Mouse (Mus musculus) stomach, embryonic 16.5 days (tissue): ENCODE data around the gene Reep1. TPM values are rescaled to one million over a fixed set of nuclear protein-coding genes. Genes with fewer than 3 reads are reported as not detected.

Experiments
- ATAC-seq: fragments of 200-750 bp; cut with Nextera tagmentation; 2 replicates; pipeline ENCODE4 v1.8.0; 2017; ENCODE audit warnings: moderate number of reproducible peaks, moderate TSS enrichment; ENCODE audit not compliant: insufficient read depth, low FRiP score
- H3K27ac ChIP-seq: fragments of 300-500 bp; sonication (generic); 2 replicates; pipeline ENCODE4 v1.5.1; 2014; ENCODE audit warnings: low read length
- H3K27me3 ChIP-seq: fragments of 300-500 bp; sonication (generic); 2 replicates; pipeline ENCODE4 v1.6.1; 2014; ENCODE audit warnings: low read length, control low read depth, mixed read lengths; ENCODE audit not compliant: control insufficient read depth, insufficient read depth
- H3K36me3 ChIP-seq: fragments of 300-500 bp; sonication (generic); 2 replicates; pipeline ENCODE4 v1.6.1; 2014; ENCODE audit warnings: low read length; ENCODE audit not compliant: control insufficient read depth, insufficient read depth
- H3K4me1 ChIP-seq: fragments of 300-500 bp; sonication (generic); 2 replicates; pipeline ENCODE4 v1.6.1; 2014; ENCODE audit warnings: low read length, control low read depth, mixed read lengths; ENCODE audit not compliant: control insufficient read depth, insufficient read depth
- H3K4me2 ChIP-seq: fragments of 300-500 bp; sonication (generic); 2 replicates; pipeline ENCODE4 v1.6.1; 2014; ENCODE audit warnings: low read depth, low read length, mixed read lengths
- H3K4me3 ChIP-seq: fragments of 300-500 bp; sonication (generic); replicated peaks from 2 replicates; pipeline ENCODE4 v1.5.1; 2014; ENCODE audit warnings: mild to moderate bottlenecking, low read length
- H3K9ac ChIP-seq: fragments of 300-500 bp; sonication (generic); 2 replicates; pipeline ENCODE4 v1.6.1; 2014; ENCODE audit warnings: low read length
- H3K9me3 ChIP-seq: fragments of 300-500 bp; sonication (generic); replicated peaks from 2 replicates; pipeline ENCODE4 v1.6.1; 2016; ENCODE audit warnings: low read length, control low read depth; ENCODE audit not compliant: control insufficient read depth
- WGBS: fragments of 180-500 bp; shearing (Covaris S2); extraction: QIAGEN DNeasy Blood & Tissue Kit; methylation state at CpG from one replicate; pipeline ENCODE4 v1.1.7; 2014; 5-methylcytosine and 5-hydroxymethylcytosine counted together
- polyA plus RNA-seq: library from polyadenylated mRNA; unstranded; fragments of >200 nt; fragmentation: Nextera tagmentation; extraction: Ambion mirVana; gene quantifications from 2 replicates; pipeline ENCODE4 v1.2.1, GENCODE M21; 2015

The Reep1 gene
- polyA plus RNA-seq, 1 experiment from 2014 or later = 17.3 TPM

GRCm38 (mm10) chr6:71745482-71746234, 38.3 kb downstream of the Reep1 start:
- H3K4me3 ChIP-seq = no peak overlapping the region
- no peak for ATAC-seq
- H3K9me3 ChIP-seq = no peaks in the 10 kb centered on the region
- H3K4me1 ChIP-seq = no peaks in the 10 kb centered on the region
- whole genome bisulfite sequencing = 85% methylated on average over 9 of the region's 9 CpGs
- no peaks in the 10 kb centered on the region for H3K36me3 ChIP-seq
- H3K27ac ChIP-seq = no peak overlapping the region
- no peak overlapping the region for H3K9ac ChIP-seq
- H3K27me3 ChIP-seq = no peaks in the 10 kb centered on the region
- H3K4me2 ChIP-seq = no peak overlapping the region

GRCm38 (mm10) chr6:71746246-71746645, 38.9 kb downstream of the Reep1 start:
- Histone ChIP-seq H3K4me1 (no peaks in the 10 kb centered on the region), H3K27me3 (no peaks in the 10 kb centered on the region)
- ATAC-seq = no peak

GRCm38 (mm10) chr6:71746846-71747245, 39.5 kb downstream of the Reep1 start:
- Histone ChIP-seq H3K9me3 (no peaks in the 10 kb centered on the region), H3K27ac (no peak overlapping the region), H3K4me1 (no peaks in the 10 kb centered on the region), H3K4me2 (no peak overlapping the region), H3K27me3 (no peaks in the 10 kb centered on the region), H3K36me3 (no peaks in the 10 kb centered on the region), H3K9ac (no peak overlapping the region), H3K4me3 (no peak overlapping the region)
- 78% methylated on average over 8 of the region's 8 CpGs for WGBS
- ATAC-seq = no peak

More at GRCm38 (mm10) chr6:71746246-71746645, 38.9 kb downstream of the Reep1 start:
- Histone ChIP-seq H3K9me3 (no peaks in the 10 kb centered on the region), H3K27ac (no peak overlapping the region), H3K4me2 (no peak overlapping the region), H3K36me3 (no peaks in the 10 kb centered on the region), H3K4me3 (no peak overlapping the region), H3K9ac (no peak overlapping the region)
- WGBS = 37% methylated on average over 1 of the region's 1 CpGs

GRCm38 (mm10) chr6:71751602-71752001, 44.2 kb downstream of the Reep1 start:
- no peak overlapping the region for H3K4me3 ChIP-seq
- H3K9me3 ChIP-seq = no peaks in the 10 kb centered on the region
- 56% methylated on average over 2 of the region's 2 CpGs for WGBS
- H3K4me2 ChIP-seq = no peak overlapping the region
- H3K27me3 ChIP-seq = no peaks in the 10 kb centered on the region
- H3K9ac ChIP-seq = no peak overlapping the region
- no peaks in the 10 kb centered on the region for H3K4me1 ChIP-seq
- no peaks in the 10 kb centered on the region for H3K36me3 ChIP-seq
- H3K27ac ChIP-seq = no peak overlapping the region
- ATAC-seq = no peak

GRCm38 (mm10) chr6:71752791-71753464, 45.6 kb downstream of the Reep1 start:
- H3K27me3 ChIP-seq = no peaks in the 10 kb centered on the region
- H3K4me2 ChIP-seq = no peak overlapping the region
- no peaks in the 10 kb centered on the region for H3K36me3 ChIP-seq
- H3K9ac ChIP-seq = no peak overlapping the region
- 61% methylated on average over 7 of the region's 7 CpGs for WGBS
- no peak overlapping the region for H3K27ac ChIP-seq
- no peaks in the 10 kb centered on the region for H3K9me3 ChIP-seq
- peaks cover 7% of the 10 kb centered on the region for H3K4me1 ChIP-seq
- H3K4me3 ChIP-seq = no peak overlapping the region
- ATAC-seq = no peak

GRCm38 (mm10) chr6:71757039-71757894, 49.9 kb downstream of the Reep1 start:
- Histone ChIP-seq H3K36me3 (no peaks in the 10 kb centered on the region), H3K4me1 (peaks cover 7% of the 10 kb centered on the region), H3K9ac (no peak overlapping the region), H3K4me3 (no peak overlapping the region), H3K27ac (0 out of 2 replicates have a peak overlapping the region, but pooled peaks have one; percentile 13), H3K9me3 (no peaks in the 10 kb centered on the region), H3K27me3 (no peaks in the 10 kb centered on the region), H3K4me2 (no peak overlapping the region)
- peak; percentile 85 for ATAC-seq
- WGBS = 31% methylated on average over 10 of the region's 10 CpGs

GRCm38 (mm10) chr6:71758780-71759179, 51.4 kb downstream of the Reep1 start:
- Histone ChIP-seq H3K4me3 (no peak overlapping the region), H3K27me3 (no peaks in the 10 kb centered on the region), H3K9ac (no peak overlapping the region), H3K36me3 (no peaks in the 10 kb centered on the region), H3K4me2 (no peak overlapping the region), H3K4me1 (peaks cover 7% of the 10 kb centered on the region), H3K9me3 (no peaks in the 10 kb centered on the region), H3K27ac (no peak overlapping the region)
- 79% methylated on average over 4 of the region's 4 CpGs for WGBS
- no peak for ATAC-seq

GRCm38 (mm10) chr6:71760073-71760472, 52.7 kb downstream of the Reep1 start:
- H3K9ac ChIP-seq = no peak overlapping the region
- no peak overlapping the region for H3K4me2 ChIP-seq
- no peak overlapping the region for H3K4me3 ChIP-seq
- H3K36me3 ChIP-seq = no peaks in the 10 kb centered on the region
- no peaks in the 10 kb centered on the region for H3K9me3 ChIP-seq
- ATAC-seq = no peak
- H3K4me1 ChIP-seq = peaks cover 7% of the 10 kb centered on the region
- WGBS = 87% methylated on average over 6 of the region's 6 CpGs
- H3K27ac ChIP-seq = no peak overlapping the region
- no peaks in the 10 kb centered on the region for H3K27me3 ChIP-seq

- Histone ChIP-seq H3K4me1 (no peaks in the 10 kb centered on the region), H3K27ac (no peak overlapping the region), H3K9me3 (no peaks in the 10 kb centered on the region), H3K4me3 (no peak overlapping the region), H3K36me3 (no peaks in the 10 kb centered on the region), H3K9ac (no peak overlapping the region), H3K27me3 (no peaks in the 10 kb centered on the region), H3K4me2 (no peak overlapping the region)
- 59% methylated on average over 4 of the region's 4 CpGs for WGBS
- no peak for ATAC-seq
Observed at GRCm38 (mm10) chr6:71767761-71768160, 60.4 kb downstream of the Reep1 start.
